Mouse (Mus musculus): ENCODE measurements around the gene Filip1l.

- TF ChIP-seq POLR2A (IDR thresholded peaks at IDR 0.05; ENCODE audit: insufficient read depth, low read depth, low read length): no peak
- no peak for TF ChIP-seq CTCF (IDR thresholded peaks at IDR 0.05; ENCODE audit: insufficient read depth, low read depth, low read length)
Measured at GRCm38 (mm10) chr16:57433173-57433572, 80.3 kb downstream of the Filip1l start.

Data from olfactory bulb, adult 2 months (tissue).